10 mouse cellular contexts compared by ENCODE assay signal in genomic region chr5:29794933-29795332, GRCm38 (mm10). TPM values are rescaled to one million over a fixed set of nuclear protein-coding genes. Genes with fewer than 3 reads are reported as not detected.
"Had no signal": no experiment of that assay in that cellular context is flagged by ENCODE, and none has a peak within 500 bp of the region (broad histone marks: within the 10 kb centered on the region; RNA-seq: fewer than 3 reads in every experiment).

No protein-coding gene starts in this region.

RNA-seq across cellular contexts. Expression of gene Gm5129, which starts 59.2 kb away (rescaled TPM):
- total RNA-seq: gastrocnemius, adult 8-10 months; gastrocnemius, postnatal 14 days; gastrocnemius, postnatal 36 days; heart, adult 2 months; heart, postnatal 14 days; layer of hippocampus, adult 2 months; layer of hippocampus, postnatal 10 days; layer of hippocampus, postnatal 25 days; left cerebral cortex, postnatal 14 days; left cerebral cortex, postnatal 36 days had no signal
